Mouse (Mus musculus): ENCODE measurements at regions not wholly inside any gene's neighbourhood (a gene's known extent, or its start where the extent isn't known, plus 50 kb on each side); places are given as distances from the start of the nearest gene placed in this dataset.

GRCm38 (mm10) chr2:19049877-19050731 lies 52.0 kb downstream of the 4930426L09Rik start:
- Histone ChIP-seq H3K4me1 (ENCODE audit: control insufficient read depth, insufficient read depth, low read length) (no peaks in the 10 kb centered on the region), H3K4me3 (ENCODE audit: insufficient read depth, low read length) (no peak overlapping the region), H3K27ac (ENCODE audit: insufficient read depth, low read length) (no peak overlapping the region)
- TF ChIP-seq CTCF (IDR thresholded peaks at IDR 0.05; ENCODE audit: extremely low read depth, insufficient read depth, low read length) (no peak), POLR2A (IDR thresholded peaks at IDR 0.05; ENCODE audit: extremely low read depth, insufficient read depth, low read length) (no peak)

- H3K27ac ChIP-seq (ENCODE audit: insufficient read depth, low read length) = no peak overlapping the region
- no peak overlapping the region for H3K4me3 ChIP-seq (ENCODE audit: insufficient read depth, low read length)
- H3K4me1 ChIP-seq (ENCODE audit: control insufficient read depth, insufficient read depth, low read length) = no peaks in the 10 kb centered on the region
- TF ChIP-seq POLR2A (IDR thresholded peaks at IDR 0.05; ENCODE audit: extremely low read depth, insufficient read depth, low read length) = no peak
- TF ChIP-seq CTCF (IDR thresholded peaks at IDR 0.05; ENCODE audit: extremely low read depth, insufficient read depth, low read length) = no peak
Observed at GRCm38 (mm10) chr2:19055500-19055899, 57.4 kb downstream of the 4930426L09Rik start.

- no peak for TF ChIP-seq POLR2A (IDR thresholded peaks at IDR 0.05; ENCODE audit: extremely low read depth, insufficient read depth, low read length)
- TF ChIP-seq CTCF (IDR thresholded peaks at IDR 0.05; ENCODE audit: extremely low read depth, insufficient read depth, low read length) = no peak
- no peak overlapping the region for H3K4me3 ChIP-seq (ENCODE audit: insufficient read depth, low read length)
- no peaks in the 10 kb centered on the region for H3K4me1 ChIP-seq (ENCODE audit: control insufficient read depth, insufficient read depth, low read length)
- no peak overlapping the region for H3K27ac ChIP-seq (ENCODE audit: insufficient read depth, low read length)
Observed at GRCm38 (mm10) chr2:19057859-19058258, 59.7 kb downstream of the 4930426L09Rik start.

GRCm38 (mm10) chr2:19058765-19059164 lies 60.6 kb downstream of the 4930426L09Rik start:
- TF ChIP-seq CTCF (IDR thresholded peaks at IDR 0.05; ENCODE audit: extremely low read depth, insufficient read depth, low read length) (no peak), POLR2A (IDR thresholded peaks at IDR 0.05; ENCODE audit: extremely low read depth, insufficient read depth, low read length) (no peak)
- no peaks in the 10 kb centered on the region for H3K4me1 ChIP-seq (ENCODE audit: control insufficient read depth, insufficient read depth, low read length)
- H3K27ac ChIP-seq (ENCODE audit: insufficient read depth, low read length) = no peak overlapping the region
- no peak overlapping the region for H3K4me3 ChIP-seq (ENCODE audit: insufficient read depth, low read length)

- Histone ChIP-seq H3K4me3 (ENCODE audit: insufficient read depth, low read length) (no peak overlapping the region), H3K27ac (ENCODE audit: insufficient read depth, low read length) (no peak overlapping the region), H3K4me1 (ENCODE audit: control insufficient read depth, insufficient read depth, low read length) (no peaks in the 10 kb centered on the region)
- no peak for TF ChIP-seq POLR2A (IDR thresholded peaks at IDR 0.05; ENCODE audit: extremely low read depth, insufficient read depth, low read length)
- no peak for TF ChIP-seq CTCF (IDR thresholded peaks at IDR 0.05; ENCODE audit: extremely low read depth, insufficient read depth, low read length)
Observed at GRCm38 (mm10) chr2:19059246-19059645, 61.1 kb downstream of the 4930426L09Rik start.

- Histone ChIP-seq H3K4me3 (ENCODE audit: insufficient read depth, low read length) (no peak overlapping the region), H3K27ac (ENCODE audit: insufficient read depth, low read length) (no peak overlapping the region), H3K4me1 (ENCODE audit: control insufficient read depth, insufficient read depth, low read length) (no peaks in the 10 kb centered on the region; the same call in 1 of the 2 replicates)
- no peak for TF ChIP-seq CTCF (IDR thresholded peaks at IDR 0.05; ENCODE audit: extremely low read depth, insufficient read depth, low read length)
- TF ChIP-seq POLR2A (IDR thresholded peaks at IDR 0.05; ENCODE audit: extremely low read depth, insufficient read depth, low read length) = no peak
Observed at GRCm38 (mm10) chr2:19060218-19060915, 62.2 kb downstream of the 4930426L09Rik start.

- H3K4me3 ChIP-seq (ENCODE audit: insufficient read depth, low read length) = no peak overlapping the region
- H3K27ac ChIP-seq (ENCODE audit: insufficient read depth, low read length) = no peak overlapping the region
- no peaks in the 10 kb centered on the region; the same call in 1 of the 2 replicates for H3K4me1 ChIP-seq (ENCODE audit: control insufficient read depth, insufficient read depth, low read length)
- TF ChIP-seq CTCF (IDR thresholded peaks at IDR 0.05; ENCODE audit: extremely low read depth, insufficient read depth, low read length) = no peak
- no peak for TF ChIP-seq POLR2A (IDR thresholded peaks at IDR 0.05; ENCODE audit: extremely low read depth, insufficient read depth, low read length)
Observed at GRCm38 (mm10) chr2:19064560-19065362, 66.6 kb downstream of the 4930426L09Rik start.

- Histone ChIP-seq H3K4me1 (ENCODE audit: control insufficient read depth, insufficient read depth, low read length) (no peaks in the 10 kb centered on the region; the same call in 1 of the 2 replicates), H3K4me3 (ENCODE audit: insufficient read depth, low read length) (no peak overlapping the region), H3K27ac (ENCODE audit: insufficient read depth, low read length) (no peak overlapping the region)
- TF ChIP-seq CTCF (IDR thresholded peaks at IDR 0.05; ENCODE audit: extremely low read depth, insufficient read depth, low read length) (no peak), POLR2A (IDR thresholded peaks at IDR 0.05; ENCODE audit: extremely low read depth, insufficient read depth, low read length) (no peak)
Observed at GRCm38 (mm10) chr2:19065511-19065910, 67.4 kb downstream of the 4930426L09Rik start.

GRCm38 (mm10) chr2:19068161-19068560 lies 70.0 kb downstream of the 4930426L09Rik start:
- no peaks in the 10 kb centered on the region; the same call in 1 of the 2 replicates for H3K4me1 ChIP-seq (ENCODE audit: control insufficient read depth, insufficient read depth, low read length)
- no peak overlapping the region for H3K27ac ChIP-seq (ENCODE audit: insufficient read depth, low read length)
- H3K4me3 ChIP-seq (ENCODE audit: insufficient read depth, low read length) = no peak overlapping the region
- TF ChIP-seq CTCF (IDR thresholded peaks at IDR 0.05; ENCODE audit: extremely low read depth, insufficient read depth, low read length) (no peak), POLR2A (IDR thresholded peaks at IDR 0.05; ENCODE audit: extremely low read depth, insufficient read depth, low read length) (no peak)

All from cortical plate, adult 2 months (tissue).